8 mouse cellular contexts compared by ENCODE assay signal in the genomic region with DNA sequence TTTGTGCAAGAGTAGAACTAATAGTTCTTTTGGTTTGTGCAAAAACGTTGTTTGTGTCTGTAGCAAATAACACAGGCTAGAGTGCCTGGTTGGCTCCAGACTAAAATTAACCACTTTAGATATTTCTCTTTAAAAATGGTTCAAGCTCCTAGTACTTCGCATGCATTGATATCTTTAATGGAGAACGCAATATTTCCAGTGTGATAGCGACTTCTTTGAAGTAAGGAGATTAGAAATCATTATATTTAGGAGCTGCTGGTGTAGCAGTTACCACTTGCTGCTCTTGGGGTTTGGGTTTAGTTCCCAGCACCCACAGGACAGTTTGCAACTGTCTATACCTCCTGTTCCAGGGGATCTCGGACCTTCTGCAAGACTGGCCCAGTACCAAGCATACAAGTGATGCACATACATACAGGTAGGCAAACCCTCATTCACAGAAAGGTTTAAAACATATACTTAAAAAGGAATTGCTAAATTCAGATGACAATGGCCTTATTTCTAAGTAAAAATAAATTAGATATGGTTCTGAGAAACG. TPM values are rescaled to one million over a fixed set of nuclear protein-coding genes. Genes with fewer than 3 reads are reported as not detected.
DNase-seq lines count a peak whose midpoint lies in the region; ATAC-seq lines count a peak whose summit lies in the region.

No protein-coding gene starts in this region.

- H3K9ac ChIP-seq in heart, embryonic 16.5 days (ENCODE audit: low read length): peak overlapping the region; percentile 85
- no peak overlapping the region for H3K9ac ChIP-seq in hindbrain, embryonic 13.5 days
- no peak overlapping the region for H3K9ac ChIP-seq in midbrain, embryonic 13.5 days (replicated peaks)

- no peak for ATAC-seq in heart, embryonic 16.5 days (replicated peaks; ENCODE audit: extremely low read depth, insufficient read depth, low FRiP score)
- ATAC-seq in hindbrain, embryonic 13.5 days (ENCODE audit: low FRiP score): no peak
- no peak for ATAC-seq in midbrain, embryonic 13.5 days

- DNase-seq in heart, postnatal 36 days: no peak
- peak; percentile 36 for DNase-seq in MEL-GATA-1-ER (ENCODE audit: extremely low read depth, low read depth)
- DNase-seq in left cerebral cortex, postnatal 10 days (ENCODE audit: extremely low spot score in 1 of 2, low spot score in 2 of 2): no peak
- no peak for DNase-seq in ovary, postnatal 36 days (ENCODE audit: low spot score)
- no peak for DNase-seq in adrenal gland, adult (ENCODE audit: inconsistent age in 2 of 2, low spot score in 1 of 2)

- peak overlapping the region; percentile 83 for H3K27ac ChIP-seq in heart, embryonic 16.5 days (ENCODE audit: low read length)
- H3K27ac ChIP-seq in hindbrain, embryonic 13.5 days: no peak overlapping the region
- no peak overlapping the region for H3K27ac ChIP-seq in midbrain, embryonic 13.5 days

- 38% methylated on average over 6 of the region's 6 CpGs for WGBS in heart, embryonic 16.5 days
- WGBS in hindbrain, embryonic 13.5 days: 45% methylated on average over 6 of the region's 6 CpGs
- 46% methylated on average over 6 of the region's 6 CpGs for WGBS in midbrain, embryonic 13.5 days

- no peaks in the 10 kb centered on the region for H3K27me3 ChIP-seq in heart, embryonic 16.5 days (ENCODE audit: control insufficient read depth, insufficient read depth, low read length)
- H3K27me3 ChIP-seq in hindbrain, embryonic 13.5 days: 0 out of 2 replicates have a peak, but pooled peaks cover 3% of the 10 kb centered on the region
- no peaks in the 10 kb centered on the region for H3K27me3 ChIP-seq in midbrain, embryonic 13.5 days

- H3K36me3 ChIP-seq in heart, embryonic 16.5 days (ENCODE audit: control insufficient read depth, insufficient read depth): no peaks in the 10 kb centered on the region
- H3K36me3 ChIP-seq in hindbrain, embryonic 13.5 days: no peaks in the 10 kb centered on the region
- no peaks in the 10 kb centered on the region for H3K36me3 ChIP-seq in midbrain, embryonic 13.5 days

- peak overlapping the region; percentile 98 for H3K4me2 ChIP-seq in heart, embryonic 16.5 days (ENCODE audit: low read depth, low read length)
- peak overlapping the region; percentile 90 for H3K4me2 ChIP-seq in hindbrain, embryonic 13.5 days
- H3K4me2 ChIP-seq in midbrain, embryonic 13.5 days (replicated peaks): peak overlapping the region; percentile 95

- intact Hi-C loops in heart, postnatal 36 days (cut with DNase I): loop anchor here (10.0 kb wide), 5 partner anchors 54 to 1904 kb away; partner anchors contain the start of genes Hist1h2ac, Hist1h2ai, Hist1h2ap and Hist1h2bc
- intact Hi-C loops in left cerebral cortex, postnatal 10 days (cut with DNase I): no loop called here

- H3K4me1 ChIP-seq in heart, embryonic 16.5 days (ENCODE audit: control insufficient read depth, insufficient read depth, low read length): peaks cover 28% of the 10 kb centered on the region
- peaks cover 33% of the 10 kb centered on the region for H3K4me1 ChIP-seq in hindbrain, embryonic 13.5 days (replicated peaks)
- peaks cover 42% of the 10 kb centered on the region for H3K4me1 ChIP-seq in midbrain, embryonic 13.5 days (replicated peaks)

- H3K4me3 ChIP-seq in heart, embryonic 16.5 days (ENCODE audit: low read length): peak overlapping the region; percentile 70
- H3K4me3 ChIP-seq in hindbrain, embryonic 13.5 days: no peak overlapping the region
- H3K4me3 ChIP-seq in midbrain, embryonic 13.5 days (replicated peaks): no peak overlapping the region; the same call in 1 of the 2 replicates

- H3K9me3 ChIP-seq in heart, embryonic 16.5 days (replicated peaks; ENCODE audit: control insufficient read depth, low read length): no peaks in the 10 kb centered on the region
- H3K9me3 ChIP-seq in hindbrain, embryonic 13.5 days: no peaks in the 10 kb centered on the region
- no peaks in the 10 kb centered on the region for H3K9me3 ChIP-seq in midbrain, embryonic 13.5 days

RNA-seq across cellular contexts. Expression of gene Hist1h1b, which starts 0.7 kb away (rescaled TPM):
- polyA plus RNA-seq in heart, embryonic 16.5 days (2015; fragmentation: Nextera tagmentation; extraction: Ambion mirVana): 8.6 and 9.8 TPM in 2 replicates
- 10 to 100 TPM in 1 of 2 experiments, 1 to 10 TPM in 1; 9.8 to 10.6 TPM for total RNA-seq in heart, postnatal 36 days (2021)
- 5.5 and 7.8 TPM in 2 replicates for polyA plus RNA-seq in hindbrain, embryonic 13.5 days (2015; fragmentation: Nextera tagmentation; extraction: Ambion mirVana)
- 11.8 and 15.6 TPM in 2 replicates for polyA plus RNA-seq in midbrain, embryonic 13.5 days (2015; fragmentation: Nextera tagmentation; extraction: Ambion mirVana)
- 10 to 100 TPM; 19.5 to 20.4 TPM for total RNA-seq in left cerebral cortex, postnatal 10 days (2021)

RNA-seq across cellular contexts. Expression of gene Hist1h3i, which starts 2.1 kb away (rescaled TPM):
- 50.2 and 54.0 TPM in 2 replicates for polyA plus RNA-seq in heart, embryonic 16.5 days (2015; fragmentation: Nextera tagmentation; extraction: Ambion mirVana)
- total RNA-seq in heart, postnatal 36 days (2021): 10 to 100 TPM; 22.6 to 23.7 TPM
- polyA plus RNA-seq in hindbrain, embryonic 13.5 days (2015; fragmentation: Nextera tagmentation; extraction: Ambion mirVana): 44.3 and 48.5 TPM in 2 replicates
- polyA plus RNA-seq in midbrain, embryonic 13.5 days (2015; fragmentation: Nextera tagmentation; extraction: Ambion mirVana): 79.2 and 91.2 TPM in 2 replicates
- 10 to 100 TPM; 53.5 to 57.3 TPM for total RNA-seq in left cerebral cortex, postnatal 10 days (2021)

RNA-seq across cellular contexts. Expression of gene Hist1h2an, which starts 5.9 kb away (rescaled TPM):
- 3.0 and 3.1 TPM in 2 replicates for polyA plus RNA-seq in heart, embryonic 16.5 days (2015; fragmentation: Nextera tagmentation; extraction: Ambion mirVana)
- total RNA-seq in heart, postnatal 36 days (2021): 1 to 10 TPM; 1.0 to 2.1 TPM
- polyA plus RNA-seq in hindbrain, embryonic 13.5 days (2015; fragmentation: Nextera tagmentation; extraction: Ambion mirVana): 1.8 and 2.8 TPM in 2 replicates
- polyA plus RNA-seq in midbrain, embryonic 13.5 days (2015; fragmentation: Nextera tagmentation; extraction: Ambion mirVana): 8.5 TPM in 1 of 2 replicates, not detected in the other
- 1 to 10 TPM; 5.2 to 6.1 TPM for total RNA-seq in left cerebral cortex, postnatal 10 days (2021)

RNA-seq across cellular contexts. Expression of gene Hist1h2bp, which starts 6.2 kb away (rescaled TPM):
- 0.34 and 0.52 TPM in 2 replicates for polyA plus RNA-seq in heart, embryonic 16.5 days (2015; fragmentation: Nextera tagmentation; extraction: Ambion mirVana)
- 1 to 10 TPM; 5.4 to 5.7 TPM for total RNA-seq in heart, postnatal 36 days (2021)
- 0.68 and 0.97 TPM in 2 replicates for polyA plus RNA-seq in hindbrain, embryonic 13.5 days (2015; fragmentation: Nextera tagmentation; extraction: Ambion mirVana)
- 0.66 and 1.7 TPM in 2 replicates for polyA plus RNA-seq in midbrain, embryonic 13.5 days (2015; fragmentation: Nextera tagmentation; extraction: Ambion mirVana)
- 10 to 100 TPM; 16.5 to 17.0 TPM for total RNA-seq in left cerebral cortex, postnatal 10 days (2021)

RNA-seq across cellular contexts. Expression of gene Hist1h2bn, which starts 27.2 kb away (rescaled TPM):
- 0.88 and 1.6 TPM in 2 replicates for polyA plus RNA-seq in heart, embryonic 16.5 days (2015; fragmentation: Nextera tagmentation; extraction: Ambion mirVana)
- 10 to 100 TPM; 11.8 to 13.3 TPM for total RNA-seq in heart, postnatal 36 days (2021)
- 0.60 and 2.1 TPM in 2 replicates for polyA plus RNA-seq in hindbrain, embryonic 13.5 days (2015; fragmentation: Nextera tagmentation; extraction: Ambion mirVana)
- polyA plus RNA-seq in midbrain, embryonic 13.5 days (2015; fragmentation: Nextera tagmentation; extraction: Ambion mirVana): 2.5 and 6.7 TPM in 2 replicates
- total RNA-seq in left cerebral cortex, postnatal 10 days (2021): 10 to 100 TPM; 23.0 to 25.1 TPM
